Mouse (Mus musculus): ENCODE results near the gene Islr.

Gene Islr

DNA sequence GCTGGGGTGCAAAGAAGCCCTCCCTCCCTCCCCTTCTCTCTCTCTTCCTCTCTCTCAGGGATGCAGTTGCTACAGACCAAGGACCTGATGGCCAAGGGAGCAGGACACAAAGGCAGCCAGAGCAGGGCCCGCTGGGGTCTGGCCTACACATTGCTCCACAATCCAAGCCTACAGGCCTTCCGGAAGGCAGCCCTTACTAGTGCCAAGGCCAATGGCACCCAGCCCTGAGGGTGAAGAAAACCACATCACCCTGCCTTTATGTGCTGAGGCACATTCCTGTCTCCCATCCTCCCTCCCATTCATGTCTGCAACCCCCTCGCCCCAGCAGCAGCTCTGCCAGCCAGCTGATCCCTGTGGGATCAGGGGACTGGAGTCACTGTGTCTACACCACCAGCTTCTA, 51.0 kb downstream of the Islr start:
- 86% methylated on average over 3 of the region's 3 CpGs for WGBS

DNA sequence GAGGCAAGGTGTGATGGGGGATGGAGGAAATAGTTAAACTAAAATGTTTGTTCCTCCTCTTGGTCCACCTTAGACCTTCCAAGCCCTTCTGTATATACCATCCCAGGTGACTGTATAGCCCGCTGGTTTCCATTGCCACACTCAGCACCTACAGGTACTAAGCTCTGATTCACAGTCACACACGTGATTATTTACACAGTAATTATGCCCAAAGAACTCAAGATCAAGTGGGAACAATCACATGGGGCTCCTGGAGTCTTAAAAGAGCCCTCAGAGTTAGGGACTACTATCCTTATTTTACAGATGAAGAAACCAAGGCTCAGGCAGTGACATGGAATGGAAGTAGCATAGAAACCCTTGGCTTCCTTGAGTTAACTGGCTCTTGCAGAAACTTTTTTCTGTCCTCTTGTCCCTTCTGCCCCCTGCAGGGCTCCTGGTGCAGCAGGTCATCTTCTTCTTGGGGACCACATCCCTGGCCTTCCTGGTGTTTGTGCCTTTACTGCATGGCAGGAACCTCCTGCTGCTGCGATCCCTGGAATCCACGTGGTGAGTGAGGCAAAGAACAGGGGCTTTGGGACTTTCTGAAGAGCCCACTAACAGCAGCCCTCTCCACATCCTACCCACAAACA, 53.3 kb downstream of the Islr start:
- WGBS, result 88% methylated on average over 4 of the region's 4 CpGs

DNA sequence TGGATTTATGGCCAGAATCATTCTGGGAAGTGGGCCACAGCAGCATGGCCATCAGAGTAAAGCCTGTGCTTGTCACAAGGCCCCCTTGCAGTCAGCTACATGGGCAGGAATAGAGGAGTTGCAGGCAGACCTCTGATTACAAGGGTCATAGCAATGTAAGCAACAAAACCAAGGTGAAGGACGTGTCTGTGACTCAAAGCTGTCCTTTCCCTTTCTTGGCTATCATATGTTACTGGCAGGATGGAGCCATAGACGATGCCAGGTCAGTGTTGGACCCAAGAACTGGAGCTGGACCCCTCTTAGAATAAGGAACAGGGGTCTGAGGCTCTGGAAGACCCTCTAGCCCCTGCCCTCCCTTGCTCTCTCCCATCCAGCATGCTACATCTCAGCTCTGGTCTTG, 55.3 kb downstream of the Islr start:
- 82% methylated on average over 2 of the region's 2 CpGs for WGBS

- 77% methylated on average over 5 of the region's 5 CpGs for WGBS
Measured at GRCm38 (mm10) chr9:58145417-58145816, 58.7 kb downstream of the Islr start.

DNA sequence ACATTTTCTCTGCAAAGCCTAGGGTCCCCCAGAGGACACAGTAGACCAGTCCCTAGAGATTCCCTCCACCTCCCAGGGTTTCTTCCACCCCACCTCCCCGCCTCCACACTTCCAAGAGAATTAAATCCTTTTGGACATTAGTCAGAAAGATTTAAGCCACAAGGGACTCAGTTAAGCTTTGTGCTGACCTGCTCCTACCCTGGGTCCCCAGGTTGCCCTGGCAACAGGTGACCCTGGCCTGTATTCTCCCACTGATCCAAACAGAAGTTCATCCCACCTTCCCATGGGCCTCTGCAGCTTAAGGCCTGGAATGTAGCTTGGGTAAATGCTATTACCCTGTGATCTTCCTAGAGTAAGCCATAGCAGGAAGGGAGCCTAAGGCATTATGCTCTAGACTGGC, 59.4 kb downstream of the Islr start:
- 86% methylated on average over 1 of the region's 1 CpGs for WGBS

GRCm38 (mm10) chr9:58143419-58143818, 60.7 kb downstream of the Islr start:
- WGBS, result 66% methylated on average over 7 of the region's 7 CpGs

DNA sequence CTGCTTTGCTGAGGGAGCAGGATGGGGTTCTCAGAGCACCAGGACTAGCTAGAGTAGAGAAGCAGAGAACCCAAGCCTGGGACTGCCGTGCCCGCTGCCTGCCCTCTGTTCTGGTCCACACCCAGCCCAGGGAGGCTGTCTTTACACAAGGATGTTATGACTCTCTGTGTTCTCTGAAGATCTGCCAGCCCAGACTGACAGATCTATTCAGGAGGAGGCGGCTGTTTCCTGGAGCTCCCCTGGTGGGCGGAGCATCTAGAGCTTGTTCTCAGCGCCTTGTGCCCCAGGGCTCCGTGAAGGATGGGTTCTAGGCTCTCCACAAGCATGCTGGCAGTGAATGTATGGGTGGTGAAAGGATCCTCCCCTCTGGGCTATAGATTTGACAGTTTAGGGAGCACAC, 64.2 kb downstream of the Islr start:
- WGBS, result 33% methylated on average over 6 of the region's 6 CpGs

DNA sequence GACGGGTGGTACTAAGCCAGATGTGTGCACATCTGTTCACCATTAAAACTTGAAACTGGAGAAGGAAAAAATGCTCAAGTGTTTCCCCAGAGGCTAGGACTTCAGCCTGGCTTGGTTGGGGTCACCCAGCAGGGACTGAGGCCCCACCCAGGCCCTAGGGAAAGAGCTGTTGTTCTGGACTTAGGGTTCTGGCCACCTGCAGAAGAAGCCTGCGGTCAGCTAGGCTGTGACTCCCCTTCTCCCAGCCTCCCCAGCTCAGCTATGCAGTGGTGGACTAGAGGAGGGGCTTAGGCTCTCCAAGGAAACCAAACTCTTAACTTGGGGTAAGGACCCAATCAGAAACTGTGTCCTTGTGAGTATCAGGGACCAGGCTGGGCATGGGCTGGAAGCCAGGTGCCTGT, 68.2 kb downstream of the Islr start:
- WGBS, result 54% methylated on average over 2 of the region's 2 CpGs

- 42% methylated on average over 7 of the region's 7 CpGs for WGBS
Measured at GRCm38 (mm10) chr9:58134906-58135305, 69.2 kb downstream of the Islr start.

DNA sequence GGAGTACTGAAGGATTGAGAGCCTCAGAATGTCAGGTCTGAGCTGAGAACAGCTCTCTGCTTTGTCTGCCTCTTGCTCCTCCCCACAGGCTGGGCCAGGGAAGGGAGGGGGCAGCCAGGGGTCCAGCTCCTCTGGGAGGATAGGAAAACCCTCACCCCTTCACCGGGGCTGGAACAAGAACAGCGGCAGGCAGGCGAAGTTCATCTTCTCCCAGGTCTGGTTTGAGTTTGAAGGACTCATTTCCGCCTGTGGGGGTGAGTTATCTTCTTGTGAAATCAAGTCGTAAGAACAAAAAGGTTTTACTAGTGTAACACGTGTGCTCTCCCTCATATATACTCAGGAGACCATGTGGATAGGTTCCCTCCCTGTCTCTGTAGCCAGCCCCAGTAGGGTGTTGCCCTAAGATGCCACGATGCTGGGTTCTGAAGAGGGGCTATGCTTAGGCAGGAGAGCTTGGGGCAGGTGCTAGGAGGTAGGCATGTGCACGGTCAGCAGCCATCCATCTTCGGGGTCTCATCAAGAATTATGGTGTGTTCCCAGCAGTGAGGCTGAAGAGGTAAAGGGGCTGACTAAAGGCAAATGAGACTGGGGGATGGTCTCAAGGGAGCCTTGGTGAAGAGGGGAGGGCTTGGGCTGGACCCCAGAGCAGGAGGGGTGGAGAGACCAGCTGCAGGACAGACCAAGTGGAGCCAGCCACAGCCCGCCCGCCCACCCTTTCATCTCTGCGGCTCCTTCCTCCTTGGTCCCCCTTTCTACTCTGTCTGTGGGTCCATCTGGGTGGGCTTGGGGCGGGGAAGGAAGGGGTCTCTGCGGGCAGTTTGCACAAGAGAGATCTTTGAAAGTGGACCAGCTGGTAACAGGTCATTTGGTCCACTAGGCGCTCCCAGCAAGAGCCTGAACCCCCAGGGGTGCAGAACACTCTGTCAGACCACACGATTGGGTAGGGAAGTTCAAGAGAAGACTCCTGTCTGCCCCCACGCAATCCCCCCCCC, 69.9 kb downstream of the Islr start:
- 50% methylated on average over 17 of the region's 17 CpGs for WGBS

DNA sequence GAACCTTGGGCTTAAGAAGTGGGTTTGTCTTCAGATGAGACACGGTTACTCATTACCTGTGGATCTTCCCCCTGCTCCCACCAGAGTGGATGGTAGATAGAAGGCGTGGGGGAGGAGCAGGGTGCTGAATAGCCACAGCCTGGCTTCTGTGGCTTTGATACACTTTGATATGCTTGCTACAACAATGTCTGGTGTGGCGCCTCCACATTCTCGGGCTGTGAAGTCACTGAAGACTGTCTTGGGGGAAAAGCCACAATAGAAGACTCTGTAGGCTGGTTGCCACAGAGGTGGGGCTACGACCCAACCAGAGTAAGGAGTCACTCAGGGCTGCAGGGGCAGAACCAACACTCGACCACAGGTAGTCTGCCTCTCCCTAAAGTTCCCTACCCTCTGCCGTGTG, 72.4 kb downstream of the Islr start:
- WGBS, result 69% methylated on average over 7 of the region's 7 CpGs

- 64% methylated on average over 3 of the region's 3 CpGs for WGBS
Measured at GRCm38 (mm10) chr9:58130909-58131308, 73.2 kb downstream of the Islr start.

- WGBS, result 59% methylated on average over 8 of the region's 8 CpGs
Measured at GRCm38 (mm10) chr9:58129508-58129907, 74.6 kb downstream of the Islr start.

- WGBS, result 58% methylated on average over 13 of the region's 13 CpGs
Measured at GRCm38 (mm10) chr9:58128926-58129413, 75.1 kb downstream of the Islr start.

- 68% methylated on average over 4 of the region's 4 CpGs for WGBS
Measured at GRCm38 (mm10) chr9:58125811-58126210, 78.3 kb downstream of the Islr start.

- WGBS, result 63% methylated on average over 3 of the region's 3 CpGs
Measured at GRCm38 (mm10) chr9:58125085-58125484, 79.0 kb downstream of the Islr start.

- WGBS, result 56% methylated on average over 2 of the region's 2 CpGs
Measured at GRCm38 (mm10) chr9:58118671-58119070, 85.4 kb downstream of the Islr start, which contains the start of gene Ccdc33. TSS of gene Ccdc33 (minus strand) at chr9:58118823.

- 72% methylated on average over 7 of the region's 7 CpGs for WGBS
Measured at GRCm38 (mm10) chr9:58116024-58116651, 88.0 kb downstream of the Islr start.

- WGBS, result 67% methylated on average over 7 of the region's 7 CpGs
Measured at GRCm38 (mm10) chr9:58115297-58115925, 88.7 kb downstream of the Islr start.

DNA sequence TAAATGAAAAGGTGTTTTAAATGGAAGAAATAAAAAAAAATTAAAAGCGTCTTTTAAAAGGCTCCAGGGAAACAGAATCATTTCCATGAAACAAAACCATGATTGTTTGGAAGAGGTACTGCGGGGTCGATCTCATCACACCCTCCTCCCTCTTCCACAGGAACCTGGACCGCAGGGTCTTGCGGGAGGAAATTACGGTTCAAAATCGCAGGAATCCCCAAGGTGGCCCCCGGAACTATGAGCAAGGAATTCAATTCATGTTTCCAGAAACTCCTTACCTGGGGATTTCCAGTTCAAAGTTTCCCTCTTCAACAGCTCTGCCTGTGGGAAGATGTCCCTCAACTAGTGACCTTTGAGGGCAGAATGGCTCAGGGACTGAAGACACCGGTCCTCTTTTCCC, 90.1 kb downstream of the Islr start:
- WGBS, result 51% methylated on average over 9 of the region's 9 CpGs

DNA sequence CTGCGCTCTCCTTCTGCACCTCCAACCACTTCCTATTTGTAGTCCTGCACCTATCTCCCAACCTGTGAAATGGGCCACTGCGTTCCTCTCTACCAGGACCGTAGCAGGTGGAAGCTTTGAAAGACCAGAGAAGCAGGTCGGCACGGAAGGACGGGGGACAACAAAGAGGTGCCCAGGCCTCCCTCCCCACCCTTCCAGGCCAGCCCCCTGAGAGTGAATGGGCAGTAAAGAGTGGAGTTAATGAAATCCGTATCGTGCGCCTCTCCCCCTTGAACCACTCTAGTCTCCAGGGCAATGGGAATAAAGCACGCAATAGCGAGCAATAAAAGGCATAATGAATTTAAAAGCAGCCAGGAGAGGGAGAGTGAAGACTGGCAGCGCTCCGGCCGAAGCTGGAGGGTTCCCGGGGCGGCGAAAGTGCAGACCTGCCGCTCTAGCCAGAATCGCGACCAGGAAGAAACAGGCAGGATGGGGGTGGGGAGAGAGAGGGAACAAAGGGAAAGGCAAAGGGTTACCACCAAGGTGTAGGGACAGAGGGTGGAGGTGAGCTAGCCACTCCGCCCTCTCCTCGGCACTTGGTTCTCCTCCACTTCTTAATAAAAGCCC, 90.7 kb downstream of the Islr start:
- 48% methylated on average over 22 of the region's 22 CpGs for WGBS

Measured in cerebral cortex, adult 2 months (tissue).